Mouse (Mus musculus) limb, embryonic 14.5 days (tissue): ENCODE results near the gene Ap3b1. TPM values are rescaled to one million over a fixed set of nuclear protein-coding genes. Genes with fewer than 3 reads are reported as not detected.

ENCODE experiments used
- ATAC-seq: fragments of 200-750 bp; cut with Nextera tagmentation; 2 replicates; pipeline ENCODE4 v1.8.0; 2017; ENCODE audit warnings: low read depth, moderate number of reproducible peaks, moderate TSS enrichment; ENCODE audit not compliant: low FRiP score
- DNase-seq: peaks from one replicate; pipeline ENCODE4 v3.0.0-alpha.2; 2015; ENCODE audit warnings: low spot score
- H3K27ac ChIP-seq: fragments of 300-500 bp; sonication (generic); replicated peaks from 2 replicates; pipeline ENCODE4 v1.5.1; 2014; ENCODE audit warnings: low read depth, mild to moderate bottlenecking, low read length, moderate library complexity, mixed read lengths
- H3K27me3 ChIP-seq: fragments of 300-500 bp; sonication (generic); 2 replicates; pipeline ENCODE4 v1.6.1; 2014; ENCODE audit warnings: low read length, mixed read lengths; ENCODE audit not compliant: control insufficient read depth, insufficient read depth
- H3K36me3 ChIP-seq: fragments of 300-500 bp; sonication (generic); 2 replicates; pipeline ENCODE4 v1.6.1; 2014; ENCODE audit warnings: mild to moderate bottlenecking, low read length, moderate library complexity, mixed read lengths; ENCODE audit not compliant: control insufficient read depth, insufficient read depth
- H3K4me1 ChIP-seq: fragments of 300-500 bp; sonication (generic); 2 replicates; pipeline ENCODE4 v1.6.1; 2014; ENCODE audit warnings: antibody characterized with exemption, low read length, mixed read lengths; ENCODE audit not compliant: control insufficient read depth, insufficient read depth
- H3K4me2 ChIP-seq: fragments of 300-500 bp; sonication (generic); replicated peaks from 2 replicates; pipeline ENCODE4 v1.6.1; 2014; ENCODE audit warnings: low read depth, mild to moderate bottlenecking, low read length, moderate library complexity; ENCODE audit not compliant: severe bottlenecking
- H3K4me3 ChIP-seq: fragments of 300-500 bp; sonication (generic); replicated peaks from 2 replicates; pipeline ENCODE4 v1.5.1; 2014; ENCODE audit warnings: low read length
- H3K9ac ChIP-seq: fragments of 300-500 bp; sonication (generic); 2 replicates; pipeline ENCODE4 v1.6.1; 2014; ENCODE audit warnings: mild to moderate bottlenecking, low read depth, low read length, moderate library complexity; ENCODE audit not compliant: severe bottlenecking
- H3K9me3 ChIP-seq: fragments of 300-500 bp; sonication (generic); 2 replicates; pipeline ENCODE4 v1.6.1; 2016; ENCODE audit warnings: low read length; ENCODE audit not compliant: control insufficient read depth
- POLR2A ChIP-seq: fragments of 200-500 bp; IDR thresholded peaks from 2 replicates; pipeline ENCODE4 v1.8.0; 2012; ENCODE audit warnings: inconsistent platforms, mild to moderate bottlenecking, moderate library complexity, borderline replicate concordance; ENCODE audit not compliant: insufficient read depth, insufficient read length; ENCODE audit errors: extremely low read depth
- WGBS: fragments of 180-500 bp; shearing (Covaris S2); extraction: QIAGEN DNeasy Blood & Tissue Kit; methylation state at CpG from one replicate; pipeline ENCODE4 v1.1.7; 2014; 5-methylcytosine and 5-hydroxymethylcytosine counted together
- polyA plus RNA-seq, 2 experiments: library from polyadenylated mRNA; depleted of rRNA in 1 of 2; stranded (reverse) in 1 of 2; unstranded in 1 of 2; fragments of >200 nt; fragmentation: Nextera tagmentation in 1 of 2; extraction: Ambion mirVana in 1 of 2; gene quantifications; 2 replicates each; pipeline versions ENCODE4 v1.2.1 to v1.2.3; 2012 to 2014

The Ap3b1 gene
- polyA plus RNA-seq, 2 experiments, result 41.6 to 54.5 TPM

- H3K36me3 ChIP-seq, result peaks cover 27% of the 10 kb centered on the region
- no peak overlapping the region for H3K4me2 ChIP-seq
- H3K9ac ChIP-seq, result no peak overlapping the region
- TF ChIP-seq POLR2A, result no peak
- no peaks in the 10 kb centered on the region for H3K27me3 ChIP-seq
- no peak overlapping the region for H3K4me3 ChIP-seq
- WGBS, result 60% methylated on average over 11 of the region's 11 CpGs
- no peaks in the 10 kb centered on the region for H3K4me1 ChIP-seq
- no peak overlapping the region for H3K27ac ChIP-seq
- H3K9me3 ChIP-seq, result no peaks in the 10 kb centered on the region
- DNase-seq, result no peak
- ATAC-seq, result no peak
These were observed 112.4 kb downstream of the Ap3b1 start for GRCm38 (mm10) chr13:94471009-94471672.

- Histone ChIP-seq H3K4me3 (no peak overlapping the region), H3K9ac (no peak overlapping the region), H3K4me1 (no peaks in the 10 kb centered on the region), H3K27ac (no peak overlapping the region), H3K9me3 (no peaks in the 10 kb centered on the region), H3K27me3 (no peaks in the 10 kb centered on the region), H3K36me3 (peaks cover 55% of the 10 kb centered on the region), H3K4me2 (no peak overlapping the region)
- no peak for TF ChIP-seq POLR2A
- no peak for ATAC-seq
- 99% methylated on average over 3 of the region's 3 CpGs for WGBS
- no peak for DNase-seq
These were observed 117.4 kb downstream of the Ap3b1 start for GRCm38 (mm10) chr13:94476208-94476607.

GRCm38 (mm10) chr13:94480256-94480655 lies 121.5 kb downstream of the Ap3b1 start:
- Histone ChIP-seq H3K9me3 (no peaks in the 10 kb centered on the region), H3K27me3 (no peaks in the 10 kb centered on the region), H3K9ac (no peak overlapping the region), H3K36me3 (peaks cover 73% of the 10 kb centered on the region), H3K4me2 (no peak overlapping the region), H3K4me1 (no peaks in the 10 kb centered on the region), H3K27ac (no peak overlapping the region), H3K4me3 (no peak overlapping the region)
- no peak for TF ChIP-seq POLR2A
- ATAC-seq (no peak), DNase-seq (no peak)
- WGBS, result 27% methylated on average over 7 of the region's 7 CpGs

- no peaks in the 10 kb centered on the region for H3K4me1 ChIP-seq
- H3K36me3 ChIP-seq, result peaks cover 32% of the 10 kb centered on the region
- 87% methylated on average over 3 of the region's 3 CpGs for WGBS
- TF ChIP-seq POLR2A, result no peak
- H3K9ac ChIP-seq, result no peak overlapping the region
- H3K27me3 ChIP-seq, result no peaks in the 10 kb centered on the region
- no peak for ATAC-seq
- DNase-seq, result no peak
- H3K9me3 ChIP-seq, result no peaks in the 10 kb centered on the region
- H3K27ac ChIP-seq, result no peak overlapping the region
- no peak overlapping the region for H3K4me3 ChIP-seq
- no peak overlapping the region for H3K4me2 ChIP-seq
These were observed 131.9 kb downstream of the Ap3b1 start for GRCm38 (mm10) chr13:94490684-94491083.

- H3K4me3 ChIP-seq, result no peak overlapping the region
- ATAC-seq, result no peak
These were observed 132.4 kb downstream of the Ap3b1 start for GRCm38 (mm10) chr13:94491159-94491558.

More at GRCm38 (mm10) chr13:94491159-94491558, 132.4 kb downstream of the Ap3b1 start:
- Histone ChIP-seq H3K9me3 (no peaks in the 10 kb centered on the region), H3K27ac (no peak overlapping the region), H3K27me3 (no peaks in the 10 kb centered on the region), H3K4me2 (no peak overlapping the region), H3K36me3 (peaks cover 29% of the 10 kb centered on the region), H3K4me1 (no peaks in the 10 kb centered on the region), H3K9ac (no peak overlapping the region)
- TF ChIP-seq POLR2A, result no peak
- DNase-seq, result no peak
- 89% methylated on average over 8 of the region's 8 CpGs for WGBS
